Mouse (Mus musculus) liver, embryonic 14.5 days (tissue): ENCODE measurements around the gene Smpd1. TPM values are rescaled to one million over a fixed set of nuclear protein-coding genes. Genes with fewer than 3 reads are reported as not detected.
A peak's percentile ranks its signal among the peaks of the same experiment; 100 is the strongest.

Experiments
- ATAC-seq: fragments of 200-750 bp; cut with Nextera tagmentation; 2 replicates; pipeline ENCODE4 v1.8.0; 2017; ENCODE audit warnings: moderate number of reproducible peaks, mild to moderate bottlenecking, moderate library complexity; ENCODE audit not compliant: insufficient read depth
- DNase-seq, 3 experiments: peaks; one replicate each; pipeline ENCODE4 v3.0.0-alpha.2; 2012 to 2013; ENCODE audit warnings: low read depth in 3 of 3, low spot score in 3 of 3
- H3K27ac ChIP-seq: fragments of 300-500 bp; sonication (generic); 2 replicates; pipeline ENCODE4 v1.5.1; 2014; ENCODE audit warnings: moderate library complexity, mild to moderate bottlenecking, control low read depth, inconsistent platforms
- H3K27me3 ChIP-seq: fragments of 300-500 bp; sonication (generic); 2 replicates; pipeline ENCODE4 v1.6.1; 2014; ENCODE audit warnings: mild to moderate bottlenecking, low read length, moderate library complexity; ENCODE audit not compliant: control insufficient read depth, insufficient read depth
- H3K36me3 ChIP-seq: fragments of 300-500 bp; sonication (generic); replicated peaks from 2 replicates; pipeline ENCODE4 v1.6.1; 2014; ENCODE audit warnings: low read depth; ENCODE audit not compliant: control insufficient read depth, insufficient read depth
- H3K4me1 ChIP-seq, 2 experiments: fragments of 200-500 bp in 1 of 2; fragments of 300-500 bp in 1 of 2; sonication (generic) in 1 of 2; replicated peaks; 2 replicates each; pipeline ENCODE4 v1.6.1; 2012 to 2014; ENCODE audit warnings: antibody characterized with exemption in 1 of 2, inconsistent platforms in 1 of 2, low read length in 1 of 2; ENCODE audit not compliant: control insufficient read depth in 2 of 2, insufficient read depth in 2 of 2
- H3K4me2 ChIP-seq: fragments of 300-500 bp; sonication (generic); 2 replicates; pipeline ENCODE4 v1.6.1; 2014; ENCODE audit warnings: low read depth, mild to moderate bottlenecking, control low read depth, moderate library complexity
- H3K4me3 ChIP-seq, 2 experiments: fragments of 200-500 bp in 1 of 2; fragments of 300-500 bp in 1 of 2; sonication (generic) in 1 of 2; 2 replicates each; pipeline ENCODE4 v1.5.1; 2012 to 2014; ENCODE audit warnings: low read depth in 2 of 2, low read length in 2 of 2, mild to moderate bottlenecking in 2 of 2, control low read depth in 1 of 2, inconsistent platforms in 1 of 2, moderate library complexity in 1 of 2; ENCODE audit not compliant: insufficient read depth in 1 of 2
- H3K9ac ChIP-seq: fragments of 300-500 bp; sonication (generic); replicated peaks from 2 replicates; pipeline ENCODE4 v1.6.1; 2014; ENCODE audit warnings: mild to moderate bottlenecking, control low read depth, moderate library complexity
- H3K9me3 ChIP-seq: fragments of 300-500 bp; sonication (generic); 2 replicates; pipeline ENCODE4 v1.6.1; 2016; ENCODE audit warnings: low read length, mixed read lengths; ENCODE audit not compliant: control insufficient read depth
- CTCF ChIP-seq: IDR thresholded peaks from 2 replicates; pipeline ENCODE4 v1.5.1; 2016; ENCODE audit warnings: antibody characterized with exemption, low read depth, control low read depth
- EP300 ChIP-seq: IDR thresholded peaks from 2 replicates; pipeline ENCODE4 v1.6.1; 2016; ENCODE audit warnings: antibody characterized with exemption, low read depth
- WGBS: fragments of 180-500 bp; shearing (Covaris S2); extraction: QIAGEN DNeasy Blood & Tissue Kit; methylation state at CpG from one replicate; pipeline ENCODE4 v1.1.7; 2014; ENCODE audit not compliant: insufficient replicate concordance; 5-methylcytosine and 5-hydroxymethylcytosine counted together
- polyA plus RNA-seq, 2 experiments: library from polyadenylated mRNA; depleted of rRNA in 1 of 2; stranded (reverse) in 1 of 2; unstranded in 1 of 2; fragments of >200 nt; fragmentation: Nextera tagmentation in 1 of 2; extraction: Ambion mirVana in 1 of 2; gene quantifications; 2 replicates each; pipeline versions ENCODE4 v1.2.1 to v1.2.3; 2012 to 2014

Smpd1 gene
- polyA plus RNA-seq (2012; rRNA removed) = 9.3 and 11.5 TPM in 2 replicates
- polyA plus RNA-seq (2014; fragmentation: Nextera tagmentation; extraction: Ambion mirVana) = 22.3 and 25.2 TPM in 2 replicates

GRCm38 (mm10) chr7:105554212-105554942 lies at the start of gene Smpd1:
Gene Smpd1 (plus strand): TSS chr7:105554360.
- peak within 1 kb of the TSS; percentile 56 for H3K27ac ChIP-seq

GRCm38 (mm10) chr7:105507257-105507656 lies 46.9 kb upstream of the Smpd1 start:
- no peak overlapping the region for H3K4me3 ChIP-seq
- H3K27me3 ChIP-seq = no peaks in the 10 kb centered on the region
- H3K9me3 ChIP-seq = no peaks in the 10 kb centered on the region
- DNase-seq (no peak), ATAC-seq (no peak)
- no peaks in the 10 kb centered on the region for H3K36me3 ChIP-seq
- no peak for TF ChIP-seq EP300
- no peak for TF ChIP-seq CTCF
- H3K4me2 ChIP-seq = no peak overlapping the region
- no peak overlapping the region for H3K9ac ChIP-seq
- WGBS = 48% methylated on average over 4 of the region's 4 CpGs
- H3K27ac ChIP-seq = no peak overlapping the region
- no peaks in the 10 kb centered on the region for H3K4me1 ChIP-seq

More at GRCm38 (mm10) chr7:105554212-105554942, at the start of gene Smpd1:
- Histone ChIP-seq H3K4me2 (peak within 1 kb of the TSS; percentile 80), H3K36me3 (peaks cover 6% of the 10 kb centered on the region), H3K27me3 (no peaks in the 10 kb centered on the region), H3K9ac (peak within 1 kb of the TSS; percentile 72), H3K9me3 (no peaks in the 10 kb centered on the region), H3K4me3 (peak within 1 kb of the TSS; percentile 61 to 71), H3K4me1 (peaks cover 0 to 15% of the 10 kb centered on the region in 2 experiments; a peak in 3 of 4 replicates)
- TF ChIP-seq EP300 (peak; percentile 42; the same call in 1 of the 2 replicates), CTCF (no peak; the same call in 1 of the 2 replicates)
- 3% methylated on average over 26 of the region's 26 CpGs for WGBS
- peak; percentile 98 for ATAC-seq
- peak; percentile 89 to 90 (median 89) for DNase-seq

- Histone ChIP-seq H3K9ac (no peak overlapping the region), H3K27me3 (no peaks in the 10 kb centered on the region), H3K9me3 (no peaks in the 10 kb centered on the region), H3K27ac (no peak overlapping the region), H3K4me2 (no peak overlapping the region), H3K4me1 (no peaks in the 10 kb centered on the region), H3K36me3 (no peaks in the 10 kb centered on the region), H3K4me3 (no peak overlapping the region)
- WGBS = 55% methylated on average over 5 of the region's 5 CpGs
- no peak for DNase-seq
- TF ChIP-seq EP300 (no peak), CTCF (no peak)
- no peak for ATAC-seq
These were observed 44.0 kb upstream of the Smpd1 start for GRCm38 (mm10) chr7:105510143-105510542.

- H3K4me2 ChIP-seq = no peak overlapping the region
- no peak overlapping the region for H3K9ac ChIP-seq
- H3K9me3 ChIP-seq = no peaks in the 10 kb centered on the region
- no peaks in the 10 kb centered on the region for H3K4me1 ChIP-seq
- ATAC-seq (no peak), DNase-seq (no peak)
- TF ChIP-seq EP300 = no peak
- H3K27ac ChIP-seq = no peak overlapping the region
- H3K27me3 ChIP-seq = no peaks in the 10 kb centered on the region
- no peaks in the 10 kb centered on the region for H3K36me3 ChIP-seq
- WGBS = 53% methylated on average over 5 of the region's 5 CpGs
- no peak overlapping the region for H3K4me3 ChIP-seq
These were observed 40.3 kb upstream of the Smpd1 start for GRCm38 (mm10) chr7:105513845-105514291.

GRCm38 (mm10) chr7:105514561-105514960 lies 39.6 kb upstream of the Smpd1 start:
- DNase-seq = no peak
- no peaks in the 10 kb centered on the region for H3K4me1 ChIP-seq
- no peak overlapping the region for H3K4me3 ChIP-seq
- H3K9ac ChIP-seq = no peak overlapping the region
- ATAC-seq = no peak
- H3K4me2 ChIP-seq = no peak overlapping the region
- WGBS = 51% methylated on average over 5 of the region's 5 CpGs
- no peaks in the 10 kb centered on the region for H3K9me3 ChIP-seq
- TF ChIP-seq CTCF = no peak
- TF ChIP-seq EP300 = no peak
- no peaks in the 10 kb centered on the region for H3K36me3 ChIP-seq
- H3K27ac ChIP-seq = no peak overlapping the region
- no peaks in the 10 kb centered on the region for H3K27me3 ChIP-seq
